Mouse (Mus musculus) lung, postnatal 0 days (tissue): Measurements from ENCODE around the gene Sash1.

Experiments
- CTCF ChIP-seq: IDR thresholded peaks from 2 replicates; pipeline ENCODE4 v1.5.1; 2016; ENCODE audit warnings: antibody characterized with exemption, mild to moderate bottlenecking
- EP300 ChIP-seq: IDR thresholded peaks from 2 replicates; pipeline ENCODE4 v1.6.1; 2016; ENCODE audit warnings: antibody characterized with exemption, mild to moderate bottlenecking, control low read depth

DNA sequence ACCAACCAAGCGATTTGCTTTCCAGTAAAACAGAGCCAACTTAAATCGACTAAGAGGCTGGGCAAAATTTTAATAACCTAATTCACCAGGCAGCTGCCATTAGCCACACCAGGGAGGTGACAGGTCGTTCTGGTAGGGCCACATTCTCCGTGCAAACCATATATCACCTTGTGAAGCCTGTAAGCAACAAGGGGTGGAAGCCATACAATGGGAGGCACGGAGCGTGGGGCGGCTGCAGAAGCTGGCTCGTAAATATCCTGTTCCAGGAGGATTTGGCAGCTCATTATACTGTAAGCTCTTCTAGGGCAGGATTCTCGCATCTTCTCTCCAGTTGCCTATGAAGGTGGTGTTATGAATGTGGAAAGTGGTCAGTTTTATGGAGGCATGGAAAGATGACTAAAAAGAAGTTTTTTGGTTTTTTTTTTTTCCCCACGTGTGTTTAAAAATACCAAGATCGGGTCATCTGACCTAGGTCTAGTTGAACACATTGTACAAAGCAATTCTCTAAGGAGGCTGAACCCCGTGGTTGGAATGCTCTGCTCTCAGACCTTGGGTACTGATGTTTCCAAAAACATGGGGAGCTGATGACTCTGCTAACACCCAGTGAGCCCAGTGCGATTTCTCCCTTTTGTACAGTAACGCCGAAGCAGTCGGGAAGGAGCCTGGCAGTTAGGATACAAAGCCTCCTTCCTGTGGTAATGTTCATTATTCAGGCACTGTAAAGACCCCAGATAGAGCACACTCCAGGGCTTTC is 24.5 kb upstream of the Sash1 start:
- TF ChIP-seq EP300 = no peak
- no peak for TF ChIP-seq CTCF
